Mouse (Mus musculus) leukemia stem cell, adult 10-12 weeks (primary cell): ENCODE results near the gene Cmtm6. TPM values are rescaled to one million over a fixed set of nuclear protein-coding genes. Genes with fewer than 3 reads are reported as not detected.

Experiments
- polyA plus RNA-seq: library from polyadenylated mRNA; stranded (reverse); fragments of >175 nt; gene quantifications from 2 replicates; pipeline ENCODE4 v1.2.3, GENCODE M21; 2012; ENCODE audit warnings: low replicate concordance

Cmtm6 gene
- polyA plus RNA-seq, result 4.8 and 9.0 TPM in 2 replicates

GRCm38 (mm10) chr9:114731011-114731755 is at the start of gene Cmtm6:
Cmtm6 (plus strand) TSS chr9:114731116.

GRCm38 (mm10) chr9:114688252-114688952 is 42.5 kb upstream of the Cmtm6 start, which contains the start of gene Dync1li1:
Dync1li1 (plus strand) TSS chr9:114688790.

GRCm38 (mm10) chr9:114781526-114782212 is 50.8 kb downstream of the Cmtm6 start, which contains the start of gene Cmtm7:
Cmtm7 (minus strand) TSS chr9:114781856.

Other genes starting within 250 kb of the Cmtm6 start
- gene Ccr4, start 226.2 kb upstream of the Cmtm6 start, polyA plus RNA-seq, result not detected in 2 replicates
- not detected in 2 replicates for gene C130032M10Rik, start 215.4 kb upstream of the Cmtm6 start, polyA plus RNA-seq
- 0.05 and 0.06 TPM in 2 replicates for gene Trim71, start 166.7 kb upstream of the Cmtm6 start, polyA plus RNA-seq
- gene Cnot10, start 90.9 kb upstream of the Cmtm6 start, polyA plus RNA-seq, result 17.2 and 19.0 TPM in 2 replicates
- 14.4 and 15.4 TPM in 2 replicates for gene Dync1li1, start 42.3 kb upstream of the Cmtm6 start, polyA plus RNA-seq
- gene Cmtm7, start 50.7 kb downstream of the Cmtm6 start, polyA plus RNA-seq, result 38.4 and 59.8 TPM in 2 replicates
- gene Cmtm8, start 113.0 kb downstream of the Cmtm6 start, polyA plus RNA-seq, result 3.0 and 5.0 TPM in 2 replicates
- gene Gpd1l, start 202.9 kb downstream of the Cmtm6 start, polyA plus RNA-seq, result 9.7 and 10.6 TPM in 2 replicates
- 0.27 TPM in 1 of 2 replicates, not detected in the other for gene Osbpl10, start 247.5 kb downstream of the Cmtm6 start, polyA plus RNA-seq